Mouse (Mus musculus): ENCODE results near the gene Rab5if. TPM values are rescaled to one million over a fixed set of nuclear protein-coding genes. Genes with fewer than 3 reads are reported as not detected.
"Not testable (repeated sequence)": the region's sequence is repeated elsewhere in the genome, so short reads cannot be mapped to it uniquely, and the experiment has no call there.

Gene Rab5if
- total RNA-seq (2021) = 100 to 1,000 TPM; 117 to 127 TPM
- long read RNA-seq, transcript Rab5if-201 (4 exons, 1,045 nt) = major isoform, 153 of 171 reads
- long read RNA-seq, transcript Rab5if-203 (3 exons, 765 nt) = minor isoform, 7 of 171 reads
- long read RNA-seq, partial matches to known transcripts = 6 of 171 reads
- long read RNA-seq, other reads (novel, unspliced or antisense) = 5 of 171 reads

DNA sequence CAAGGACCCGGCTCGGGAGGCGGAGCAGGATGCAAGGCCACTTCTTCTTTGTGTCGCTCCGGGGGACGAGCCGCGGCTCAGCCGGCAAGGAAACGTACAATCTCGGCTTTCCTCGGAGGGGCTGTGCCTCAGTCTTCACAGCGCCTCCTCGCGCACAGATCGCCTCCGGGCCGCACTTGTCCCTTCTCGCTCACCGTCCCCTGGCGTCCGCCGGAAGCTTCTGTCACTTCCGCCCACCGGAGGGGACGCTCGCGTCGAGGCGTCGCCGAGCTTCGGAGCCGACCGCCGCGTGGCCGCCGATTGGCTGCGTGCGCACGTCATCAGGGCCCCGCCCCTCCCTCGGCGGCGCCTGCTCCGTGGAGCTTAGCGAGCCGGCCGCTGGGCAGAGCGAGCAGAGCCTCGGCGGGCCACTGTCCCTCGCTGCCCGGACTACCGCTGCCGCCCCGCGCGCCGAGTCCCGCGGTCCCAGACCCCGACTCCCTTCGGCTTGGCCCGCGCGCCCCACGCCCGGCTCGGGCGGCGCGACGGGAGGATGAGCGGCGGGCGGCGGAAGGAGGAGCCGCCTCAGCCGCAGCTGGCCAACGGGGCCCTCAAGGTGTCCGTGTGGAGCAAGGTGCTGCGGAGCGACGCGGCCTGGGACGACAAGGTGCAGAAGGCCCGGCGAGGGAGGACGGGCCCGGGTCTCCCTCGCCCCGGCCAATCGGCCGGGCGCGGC is at the start of gene Rab5if:
Rab5if (plus strand) TSS at position 357 of the 715 bp plus-strand sequence.
- DNase-seq (ENCODE audit: low spot score in 2 of 2) = peak; percentile 97 to 99

GRCm38 (mm10) chr2:156814344-156814801 is 48.6 kb upstream of the Rab5if start:
- DNase-seq (ENCODE audit: low spot score in 2 of 2) = no peak

DNA sequence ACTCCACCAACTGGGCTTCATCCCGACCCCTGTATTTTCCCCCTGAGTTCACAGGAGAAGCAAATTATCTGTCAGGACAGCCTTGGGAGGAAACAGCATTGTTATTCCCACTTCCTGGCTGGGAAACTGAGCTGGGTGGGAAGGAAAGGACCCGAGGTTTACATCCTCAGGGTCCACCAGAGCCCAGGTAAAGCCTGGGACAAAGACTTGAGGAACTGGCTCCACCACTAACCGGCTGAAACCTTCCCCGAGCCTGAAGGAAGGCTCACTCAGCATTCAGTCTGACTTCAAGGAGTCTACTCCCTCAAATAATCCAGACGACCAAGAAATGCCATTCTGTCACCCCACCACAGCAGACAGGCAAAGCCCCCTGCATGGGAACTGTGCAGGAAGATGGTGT is 48.0 kb upstream of the Rab5if start:
- DNase-seq (ENCODE audit: low spot score in 2 of 2) = no peak

DNA sequence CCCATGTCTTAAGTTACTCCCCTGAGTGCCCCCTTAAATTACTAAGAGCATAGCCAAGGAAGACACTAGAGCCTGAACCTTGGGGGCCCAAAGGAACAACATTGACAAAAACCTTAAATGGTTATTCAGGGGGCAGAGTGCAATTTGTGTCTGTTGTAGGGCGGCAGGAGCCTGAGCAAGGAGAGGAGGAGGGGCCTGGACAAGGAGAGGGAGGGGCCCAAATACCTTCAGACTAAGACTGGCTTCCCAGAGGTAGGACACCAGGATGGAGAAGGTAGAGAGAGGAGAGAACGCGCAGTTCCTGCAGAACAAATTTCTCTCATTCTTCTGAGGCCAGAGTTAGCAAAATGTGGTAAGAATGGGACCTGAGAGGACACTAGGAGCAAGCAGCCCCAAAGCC is 47.5 kb upstream of the Rab5if start:
- no peak for DNase-seq (ENCODE audit: low spot score in 2 of 2)

DNA sequence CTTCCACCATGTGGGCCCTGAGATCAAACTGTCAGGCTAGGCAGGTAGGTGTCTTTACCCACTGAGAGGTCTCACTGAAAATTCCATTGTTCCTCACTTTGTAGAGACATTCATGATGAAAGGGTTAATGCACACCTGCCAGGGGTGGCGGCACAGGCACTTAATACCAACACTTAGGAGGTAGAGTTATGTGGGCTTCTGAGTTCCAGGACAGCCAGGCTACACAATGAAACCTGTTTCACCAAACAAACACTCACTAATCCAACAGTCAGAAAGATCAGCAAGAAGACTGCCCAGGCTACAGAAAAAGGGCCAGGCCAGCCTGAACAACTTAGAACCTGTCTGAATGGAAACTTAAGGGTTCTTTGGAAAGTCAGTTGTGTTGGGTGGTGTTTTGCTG is 46.8 kb upstream of the Rab5if start:
- no peak for DNase-seq (ENCODE audit: low spot score in 2 of 2)

DNA sequence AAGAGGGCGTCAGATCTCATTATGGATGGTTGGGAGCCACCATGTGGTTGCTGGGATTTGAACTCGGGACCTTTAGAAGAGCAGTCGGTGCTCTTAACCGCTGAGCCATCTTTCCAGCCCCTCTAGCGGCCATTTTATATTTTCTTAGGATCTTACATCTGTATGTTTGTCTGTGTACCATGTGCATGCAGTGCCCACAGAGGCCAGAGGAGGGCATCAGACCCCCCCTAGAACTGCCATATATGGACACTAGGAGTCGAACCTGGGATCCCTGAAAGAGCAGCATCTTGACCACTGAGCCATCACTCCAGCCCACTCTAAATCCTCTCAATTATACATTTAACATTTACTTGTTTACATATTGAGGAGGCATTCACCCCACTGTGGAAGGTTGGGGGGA is 37.8 kb upstream of the Rab5if start:
- not testable (repeated sequence) for DNase-seq (ENCODE audit: low spot score in 2 of 2)

DNA sequence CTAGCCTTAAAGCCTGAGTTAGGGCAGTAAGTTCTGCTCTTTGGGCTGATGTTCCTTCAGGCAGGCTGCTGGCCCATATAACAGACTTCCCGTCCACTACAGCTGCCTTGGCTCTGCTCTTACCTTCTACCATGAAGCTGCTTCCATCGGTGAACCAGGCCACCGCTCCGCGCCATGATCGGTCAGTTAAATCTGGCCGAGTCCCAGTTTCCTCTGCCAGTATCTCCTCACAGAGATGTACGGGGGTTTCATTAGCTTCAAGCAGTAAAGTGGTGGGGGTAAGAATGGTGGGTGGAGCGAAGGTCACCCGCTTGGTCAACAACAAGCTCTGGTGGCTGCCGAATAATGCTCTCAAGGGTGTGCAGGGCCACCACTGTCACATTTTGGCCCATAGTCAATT is 28.6 kb upstream of the Rab5if start:
- DNase-seq (ENCODE audit: low spot score in 2 of 2) = no peak

- DNase-seq (ENCODE audit: low spot score in 2 of 2) = no peak
These were observed 24.1 kb upstream of the Rab5if start for GRCm38 (mm10) chr2:156838839-156839238.

GRCm38 (mm10) chr2:156839319-156840191 is 23.4 kb upstream of the Rab5if start, which contains the start of gene Tgif2:
TSS of gene Tgif2 (plus strand) at chr2:156840007.
- DNase-seq (ENCODE audit: low spot score in 2 of 2) = peak in 1 of 2 experiments; percentile 59

GRCm38 (mm10) chr2:156840301-156841027 is 22.5 kb upstream of the Rab5if start:
- DNase-seq (ENCODE audit: low spot score in 2 of 2) = peak; percentile 44 to 62

DNA sequence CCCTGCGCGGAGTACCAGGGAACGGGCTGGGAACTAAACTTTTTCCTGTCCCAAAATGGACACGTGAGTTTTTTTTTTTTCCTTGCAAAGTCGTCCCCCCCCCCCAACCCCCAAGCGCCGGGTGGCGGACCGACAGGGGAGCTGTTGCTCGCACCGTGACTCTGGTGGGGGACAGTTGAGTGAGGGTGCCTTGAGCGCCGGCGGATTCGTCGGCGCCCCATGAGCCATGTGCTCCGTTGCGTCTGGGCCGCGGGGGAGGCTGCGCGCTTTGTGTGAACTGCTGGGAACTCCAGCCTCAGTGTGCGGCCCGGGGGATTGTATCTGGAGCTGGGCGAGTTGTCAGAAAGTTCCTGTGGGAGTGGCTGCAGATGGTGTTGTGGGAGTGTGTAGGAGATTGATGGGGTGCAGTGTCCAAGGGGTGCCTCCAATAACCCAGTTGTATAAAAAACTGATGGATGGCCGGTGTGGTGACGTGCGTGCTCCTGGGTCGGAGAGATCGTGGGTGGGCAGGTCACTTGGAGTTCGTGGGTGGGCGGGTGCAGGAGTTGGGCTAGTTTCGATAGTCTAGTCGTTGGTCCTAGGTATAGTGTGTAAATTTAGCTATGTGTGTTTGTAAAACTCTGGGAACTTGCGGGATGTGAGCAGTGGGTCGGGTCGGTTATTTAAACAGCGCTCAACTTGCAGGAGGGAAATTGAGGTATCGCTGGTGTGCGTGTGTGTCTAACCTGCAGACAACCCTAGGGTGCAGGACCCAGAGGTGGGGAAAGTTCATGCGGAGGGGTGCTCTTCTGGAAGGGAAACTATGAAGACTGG is 21.7 kb upstream of the Rab5if start:
- peak; percentile 42 to 58 for DNase-seq (ENCODE audit: low spot score in 2 of 2)

DNA sequence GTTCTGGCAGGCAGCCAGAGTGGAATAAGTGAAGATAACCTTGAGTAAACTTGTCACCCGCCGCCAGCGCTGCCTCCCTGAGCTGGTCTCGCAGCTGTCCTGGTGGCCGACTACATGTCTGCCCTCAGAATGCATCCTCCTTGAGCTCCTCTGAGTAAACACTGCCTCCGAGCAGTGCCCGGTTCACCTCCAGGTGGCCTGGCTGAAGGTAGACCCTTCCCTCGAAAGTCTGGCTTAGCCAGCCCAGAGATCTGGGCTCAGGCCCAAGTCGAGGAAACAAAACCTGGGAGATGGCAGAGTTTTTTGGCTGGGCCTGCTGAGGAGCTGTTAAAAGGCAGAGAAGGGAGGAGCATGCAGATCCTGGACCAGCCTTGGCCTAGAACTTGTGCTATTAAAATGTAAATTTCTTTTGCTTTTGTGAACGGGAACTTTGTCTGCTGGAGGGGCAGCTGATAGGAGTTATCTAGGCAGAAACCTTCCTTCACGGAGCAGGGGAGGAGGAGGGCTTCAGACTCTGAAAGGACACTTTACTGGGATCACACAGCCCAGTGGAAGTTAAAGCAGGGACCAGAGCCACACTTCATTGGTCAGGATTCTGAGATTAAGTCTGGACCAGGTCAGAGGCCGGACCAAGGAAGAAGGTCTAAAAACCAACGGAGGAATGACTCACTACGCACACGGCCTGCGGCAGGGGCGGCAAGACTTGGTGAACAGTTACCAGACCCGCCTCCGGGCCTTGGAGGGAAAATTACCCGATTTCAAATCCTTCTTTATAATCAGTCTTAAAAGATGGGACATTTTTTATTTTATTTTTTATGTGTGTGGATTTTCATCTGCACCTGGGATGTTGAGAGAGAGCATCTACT is 20.9 kb upstream of the Rab5if start:
- DNase-seq (ENCODE audit: low spot score in 2 of 2) = peak; percentile 47 to 57

DNA sequence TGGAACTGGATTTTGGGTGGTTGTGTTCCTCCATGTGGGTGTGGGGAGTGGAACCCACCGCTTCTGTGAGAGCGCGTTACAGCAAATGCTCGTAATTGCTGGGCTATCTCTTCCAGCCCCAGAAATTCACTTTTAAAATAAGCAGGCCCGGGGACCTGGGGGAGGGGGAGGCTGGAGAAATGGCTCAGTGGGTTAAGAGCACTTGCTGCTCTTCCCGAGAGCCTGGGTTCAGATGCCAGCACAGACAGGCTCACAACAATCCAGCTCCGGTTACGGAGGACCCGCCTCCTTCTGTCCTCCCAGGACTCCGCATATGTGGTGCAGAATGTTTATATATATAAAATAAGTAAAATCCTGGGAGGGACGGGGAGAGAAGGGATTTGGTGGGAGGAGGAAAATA is 20.2 kb upstream of the Rab5if start:
- no peak for DNase-seq (ENCODE audit: low spot score in 2 of 2)

DNA sequence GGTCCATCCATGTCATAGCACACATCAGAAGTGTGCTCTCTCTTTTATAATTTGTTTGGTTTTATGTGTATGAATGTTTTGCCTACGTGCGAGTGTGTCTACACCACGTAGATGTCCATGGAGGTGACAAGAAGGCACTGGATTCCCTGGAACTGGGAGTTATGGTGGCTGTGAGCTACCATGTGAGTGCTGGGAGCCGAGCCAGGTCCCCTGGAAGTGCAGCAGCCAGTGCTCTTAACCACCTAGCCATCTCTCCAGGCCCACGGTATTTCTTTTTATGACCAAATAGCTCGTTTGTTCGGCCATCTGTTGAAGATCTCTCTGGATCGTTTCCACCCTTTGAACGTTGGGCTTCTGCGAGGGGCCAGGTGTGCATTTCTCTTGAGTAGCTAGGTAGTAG is 19.6 kb upstream of the Rab5if start:
- DNase-seq (ENCODE audit: low spot score in 2 of 2) = no peak

DNA sequence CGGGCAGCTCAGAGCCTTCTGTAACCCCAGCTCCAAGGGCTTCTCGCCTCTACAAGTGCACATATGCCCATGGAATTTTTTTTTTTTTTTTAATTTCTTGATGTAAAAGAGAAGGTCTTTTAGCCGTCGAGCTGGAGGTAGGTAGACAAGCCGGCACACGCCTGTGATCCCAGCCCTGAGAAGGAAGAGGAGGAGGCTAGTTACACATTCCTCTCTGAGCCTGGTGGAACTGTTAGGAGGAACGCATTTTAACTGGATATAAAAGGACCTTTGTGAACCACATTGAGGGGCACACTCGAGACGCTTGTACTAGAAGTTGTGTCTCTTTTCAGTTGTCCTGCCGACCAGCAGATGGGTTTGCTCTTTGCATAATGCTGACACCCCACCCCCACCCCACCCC is 18.2 kb upstream of the Rab5if start:
- no peak for DNase-seq (ENCODE audit: low spot score in 2 of 2)

- no peak for DNase-seq (ENCODE audit: low spot score in 2 of 2)
These were observed 15.3 kb upstream of the Rab5if start for GRCm38 (mm10) chr2:156847653-156848052.

- no peak for DNase-seq (ENCODE audit: low spot score in 2 of 2)
These were observed 14.3 kb upstream of the Rab5if start for GRCm38 (mm10) chr2:156848526-156849182.

GRCm38 (mm10) chr2:156850505-156850904 is 12.4 kb upstream of the Rab5if start:
- no peak for DNase-seq (ENCODE audit: low spot score in 2 of 2)

DNA sequence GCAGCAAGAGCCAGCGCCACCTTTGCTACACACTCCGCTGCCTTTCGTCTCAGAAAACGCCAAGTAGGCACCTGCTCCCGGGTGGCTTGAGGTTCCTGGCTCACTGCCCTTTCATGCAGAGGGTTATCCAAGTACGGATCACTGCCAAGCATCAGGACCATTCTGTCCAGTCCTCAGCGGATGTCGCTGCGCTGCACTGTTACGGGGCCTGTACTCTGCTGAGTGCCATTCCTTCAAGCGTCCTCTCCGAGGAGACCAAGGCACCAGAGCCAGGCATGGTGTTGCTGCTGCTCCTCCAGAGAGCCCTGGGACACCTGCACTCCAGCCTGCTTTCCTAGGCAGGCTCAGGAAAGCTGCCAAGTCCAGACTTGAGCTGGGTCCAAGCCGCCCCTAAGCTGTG is 9.3 kb upstream of the Rab5if start:
- not testable (repeated sequence) for DNase-seq (ENCODE audit: low spot score in 2 of 2)

Data from layer of hippocampus, postnatal 10 days (tissue).